Mouse (Mus musculus) forebrain, embryonic 14.5 days (tissue): Measurements from ENCODE around the gene Gimap4. TPM values are rescaled to one million over a fixed set of nuclear protein-coding genes. Genes with fewer than 3 reads are reported as not detected.

Experiments
- ATAC-seq: fragments of 200-750 bp; cut with Nextera tagmentation; 2 replicates; pipeline ENCODE4 v1.8.0; 2017; ENCODE audit warnings: mild to moderate bottlenecking, moderate library complexity
- DNase-seq: peaks from one replicate; pipeline ENCODE4 v3.0.0-alpha.2; 2015; ENCODE audit warnings: low spot score
- H3K27ac ChIP-seq: fragments of 300-500 bp; sonication (generic); 2 replicates; pipeline ENCODE4 v1.5.1; 2014; ENCODE audit warnings: low read depth, mild to moderate bottlenecking, control low read depth, low read length, moderate library complexity
- H3K27me3 ChIP-seq: fragments of 300-500 bp; sonication (generic); replicated peaks from 2 replicates; pipeline ENCODE4 v1.6.1; 2014; ENCODE audit warnings: low read length, control low read depth, mixed read lengths; ENCODE audit not compliant: control insufficient read depth, insufficient read depth
- H3K36me3 ChIP-seq: fragments of 300-500 bp; sonication (generic); 2 replicates; pipeline ENCODE4 v1.6.1; 2014; ENCODE audit warnings: low read length, control low read depth; ENCODE audit not compliant: control insufficient read depth, insufficient read depth
- H3K4me1 ChIP-seq: fragments of 300-500 bp; sonication (generic); 2 replicates; pipeline ENCODE4 v1.6.1; 2014; ENCODE audit warnings: antibody characterized with exemption, low read length, control low read depth; ENCODE audit not compliant: control insufficient read depth, insufficient read depth
- H3K4me2 ChIP-seq: fragments of 300-500 bp; sonication (generic); 2 replicates; pipeline ENCODE4 v1.6.1; 2014; ENCODE audit warnings: mild to moderate bottlenecking, control low read depth, low read length
- H3K4me3 ChIP-seq: fragments of 300-500 bp; sonication (generic); 2 replicates; pipeline ENCODE4 v1.5.1; 2014; ENCODE audit warnings: low read depth, low read length, control low read depth
- H3K9ac ChIP-seq: fragments of 300-500 bp; sonication (generic); 2 replicates; pipeline ENCODE4 v1.6.1; 2014; ENCODE audit warnings: mild to moderate bottlenecking, low read length, control low read depth, moderate library complexity
- H3K9me3 ChIP-seq: fragments of 300-500 bp; sonication (generic); replicated peaks from 2 replicates; pipeline ENCODE4 v1.6.1; 2016; ENCODE audit warnings: low read length, control low read depth, mixed read lengths; ENCODE audit not compliant: control insufficient read depth
- WGBS: fragments of 180-500 bp; shearing (Covaris S2); extraction: QIAGEN DNeasy Blood & Tissue Kit; methylation state at CpG from one replicate; pipeline ENCODE4 v1.1.7; 2014; 5-methylcytosine and 5-hydroxymethylcytosine counted together
- polyA plus RNA-seq: library from polyadenylated mRNA; unstranded; fragments of >200 nt; fragmentation: Nextera tagmentation; extraction: Ambion mirVana; gene quantifications from 2 replicates; pipeline ENCODE4 v1.2.1, GENCODE M21; 2014

Gene Gimap4
- polyA plus RNA-seq, 1 experiment from 2014 or later, result 1.9 TPM

DNA sequence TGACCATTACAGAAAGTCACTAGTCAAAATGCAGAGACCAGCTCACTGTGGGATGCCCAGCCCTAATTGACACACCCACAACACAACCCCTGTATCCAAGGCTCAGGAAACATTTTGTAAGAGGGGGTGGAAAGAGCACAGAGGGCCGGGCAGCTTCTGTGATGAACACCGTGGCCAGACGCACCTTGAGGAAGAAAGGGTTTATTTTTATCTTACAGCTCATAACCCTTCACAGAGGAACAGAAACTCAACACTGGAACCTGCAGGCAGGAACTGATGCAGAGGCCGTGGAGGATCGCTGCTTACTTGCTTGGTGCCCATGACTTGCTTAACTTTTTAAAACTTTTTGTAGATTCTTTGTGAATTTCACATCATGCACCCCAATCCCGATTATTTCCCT is 8.6 kb downstream of the Gimap4 start:
- 92% methylated on average over 6 of the region's 6 CpGs for WGBS
- ATAC-seq, result no peak
- no peak for DNase-seq

DNA sequence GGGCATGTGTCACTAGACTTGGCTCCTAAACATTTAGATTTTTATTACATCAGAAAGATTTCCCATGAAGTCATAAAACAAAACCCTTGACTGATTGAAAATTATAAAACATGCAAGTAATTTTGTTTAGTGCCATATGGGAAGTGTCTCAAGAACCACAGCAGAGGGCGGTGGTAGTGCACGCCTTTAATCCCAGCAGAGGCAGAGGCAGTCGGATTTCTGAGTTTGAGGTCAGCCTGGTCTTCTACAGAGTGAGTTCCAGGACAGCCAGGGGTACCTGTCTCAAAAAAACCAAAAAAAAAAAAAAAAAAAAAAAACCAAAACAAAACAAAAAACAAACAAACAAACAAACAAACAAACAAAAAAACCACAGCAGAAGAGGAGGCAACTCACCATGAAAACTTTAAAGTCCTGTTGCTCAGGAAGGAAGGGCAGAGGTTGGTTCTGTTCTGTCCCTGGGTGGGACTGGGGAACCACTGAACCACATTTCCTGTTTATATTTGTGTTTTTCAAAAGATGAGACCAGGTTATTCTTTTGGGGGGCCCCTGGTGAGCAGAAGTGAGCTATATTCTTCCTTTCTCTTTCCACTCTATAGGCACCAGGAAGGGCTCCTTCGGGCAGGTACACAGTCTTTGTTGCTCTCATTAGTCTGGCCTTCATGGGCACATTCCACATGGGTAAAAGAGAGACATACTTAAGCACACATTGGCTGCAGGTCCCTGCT is 12.6 kb downstream of the Gimap4 start:
- Histone ChIP-seq H3K36me3 (no peaks in the 10 kb centered on the region), H3K27me3 (no peaks in the 10 kb centered on the region), H3K9ac (no peak overlapping the region), H3K27ac (no peak overlapping the region), H3K4me3 (no peak overlapping the region), H3K9me3 (no peaks in the 10 kb centered on the region), H3K4me1 (no peaks in the 10 kb centered on the region), H3K4me2 (no peak overlapping the region)
- 67% methylated on average over 4 of the region's 4 CpGs for WGBS
- DNase-seq (no peak), ATAC-seq (no peak)

More for the DNA sequence above, 8.6 kb downstream of the Gimap4 start:
- Histone ChIP-seq H3K9me3 (no peaks in the 10 kb centered on the region), H3K9ac (no peak overlapping the region), H3K36me3 (no peaks in the 10 kb centered on the region), H3K27ac (no peak overlapping the region), H3K27me3 (no peaks in the 10 kb centered on the region), H3K4me2 (no peak overlapping the region), H3K4me1 (no peaks in the 10 kb centered on the region), H3K4me3 (no peak overlapping the region)

DNA sequence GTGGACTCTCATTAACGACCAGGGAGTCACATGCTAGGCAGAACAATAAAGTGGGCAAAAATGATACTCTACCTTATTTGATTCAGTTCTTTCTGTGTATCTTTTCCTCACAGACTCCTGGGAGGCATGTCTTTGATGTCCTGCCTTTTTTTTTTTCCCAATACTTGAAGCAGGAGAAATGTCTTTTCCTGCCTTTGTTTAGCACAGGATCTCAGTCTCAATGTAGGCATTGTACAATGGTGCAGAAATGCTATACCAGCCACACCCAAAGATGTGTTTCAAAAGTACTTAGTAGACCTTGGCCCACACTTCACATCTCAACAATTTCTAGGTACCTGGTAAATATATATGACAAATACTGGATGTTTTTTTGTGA is 13.2 kb downstream of the Gimap4 start:
- Histone ChIP-seq H3K9me3 (no peaks in the 10 kb centered on the region), H3K9ac (no peak overlapping the region), H3K27ac (no peak overlapping the region), H3K4me1 (no peaks in the 10 kb centered on the region), H3K27me3 (no peaks in the 10 kb centered on the region), H3K4me3 (no peak overlapping the region), H3K36me3 (no peaks in the 10 kb centered on the region), H3K4me2 (no peak overlapping the region)
- ATAC-seq (no peak), DNase-seq (no peak)
- WGBS, result 19% methylated on average over 1 of the region's 1 CpGs

DNA sequence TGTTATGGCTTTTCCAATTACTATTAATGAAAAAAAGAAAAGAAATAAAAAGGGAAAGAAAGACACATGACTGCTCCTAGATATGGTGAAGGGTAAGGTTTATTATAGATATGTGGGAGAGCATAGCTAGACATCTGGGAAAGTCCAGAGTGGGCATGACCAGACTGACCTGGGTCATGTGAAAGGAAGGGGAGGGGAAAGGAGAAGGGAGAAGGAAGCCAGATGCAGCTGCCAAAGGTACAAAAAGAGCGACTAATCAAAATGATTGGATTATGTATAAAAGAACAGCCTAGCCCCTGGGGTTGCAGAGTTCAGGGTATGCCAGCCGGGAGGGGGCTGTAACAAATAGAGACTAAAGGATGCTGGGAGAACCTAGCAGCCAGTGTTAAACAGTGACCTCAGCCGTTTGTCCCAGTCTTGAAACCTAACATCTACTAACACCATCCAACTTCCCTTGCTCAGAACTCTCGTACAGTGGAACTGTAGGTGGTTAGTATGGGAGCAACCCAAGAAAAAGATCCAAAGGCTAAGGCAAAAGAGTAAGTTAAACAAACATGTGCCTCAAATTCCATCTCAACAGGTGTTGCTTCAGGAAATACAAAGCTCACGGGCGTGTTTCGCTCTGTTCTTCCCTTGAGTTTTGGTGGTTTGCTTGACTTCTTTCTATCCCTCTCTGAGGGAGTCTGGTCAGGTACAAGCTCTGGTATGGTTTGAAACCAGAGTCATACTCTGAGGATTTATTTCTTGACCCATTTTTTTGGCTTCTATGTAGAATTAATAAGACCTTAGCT is 13.9 kb downstream of the Gimap4 start:
- Histone ChIP-seq H3K4me2 (no peak overlapping the region), H3K36me3 (no peaks in the 10 kb centered on the region), H3K4me3 (no peak overlapping the region), H3K4me1 (no peaks in the 10 kb centered on the region), H3K9me3 (no peaks in the 10 kb centered on the region), H3K27me3 (no peaks in the 10 kb centered on the region), H3K27ac (no peak overlapping the region), H3K9ac (no peak overlapping the region)
- 79% methylated on average over 7 of the region's 7 CpGs for WGBS
- ATAC-seq, result no peak
- DNase-seq, result no peak

DNA sequence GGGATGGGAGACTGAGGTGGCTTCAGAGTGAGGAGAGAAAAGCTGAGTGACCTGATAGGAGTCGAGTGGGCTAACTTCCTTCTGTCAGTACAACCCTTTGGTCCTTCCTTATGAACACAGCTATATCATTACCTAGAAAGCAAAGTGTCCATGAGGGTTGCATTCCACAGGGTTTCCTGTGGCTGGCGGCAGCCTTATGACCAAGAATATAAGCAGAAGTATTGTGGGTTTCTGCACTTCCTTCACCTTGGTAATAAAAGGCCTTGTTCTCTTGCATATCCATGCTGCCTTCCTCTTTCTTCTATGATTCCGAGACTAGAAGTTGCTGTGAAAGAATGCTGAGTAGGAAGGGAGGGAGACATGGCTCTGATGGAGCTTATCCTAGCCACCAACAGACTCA is 14.5 kb downstream of the Gimap4 start:
- WGBS, result 88% methylated on average over 3 of the region's 3 CpGs
- H3K36me3 ChIP-seq, result no peaks in the 10 kb centered on the region
- no peak for DNase-seq
- H3K9ac ChIP-seq, result no peak overlapping the region
- H3K27ac ChIP-seq, result no peak overlapping the region
- no peak overlapping the region for H3K4me2 ChIP-seq
- H3K4me3 ChIP-seq, result no peak overlapping the region
- ATAC-seq, result no peak
- H3K9me3 ChIP-seq, result no peaks in the 10 kb centered on the region
- no peaks in the 10 kb centered on the region for H3K27me3 ChIP-seq
- no peaks in the 10 kb centered on the region for H3K4me1 ChIP-seq

DNA sequence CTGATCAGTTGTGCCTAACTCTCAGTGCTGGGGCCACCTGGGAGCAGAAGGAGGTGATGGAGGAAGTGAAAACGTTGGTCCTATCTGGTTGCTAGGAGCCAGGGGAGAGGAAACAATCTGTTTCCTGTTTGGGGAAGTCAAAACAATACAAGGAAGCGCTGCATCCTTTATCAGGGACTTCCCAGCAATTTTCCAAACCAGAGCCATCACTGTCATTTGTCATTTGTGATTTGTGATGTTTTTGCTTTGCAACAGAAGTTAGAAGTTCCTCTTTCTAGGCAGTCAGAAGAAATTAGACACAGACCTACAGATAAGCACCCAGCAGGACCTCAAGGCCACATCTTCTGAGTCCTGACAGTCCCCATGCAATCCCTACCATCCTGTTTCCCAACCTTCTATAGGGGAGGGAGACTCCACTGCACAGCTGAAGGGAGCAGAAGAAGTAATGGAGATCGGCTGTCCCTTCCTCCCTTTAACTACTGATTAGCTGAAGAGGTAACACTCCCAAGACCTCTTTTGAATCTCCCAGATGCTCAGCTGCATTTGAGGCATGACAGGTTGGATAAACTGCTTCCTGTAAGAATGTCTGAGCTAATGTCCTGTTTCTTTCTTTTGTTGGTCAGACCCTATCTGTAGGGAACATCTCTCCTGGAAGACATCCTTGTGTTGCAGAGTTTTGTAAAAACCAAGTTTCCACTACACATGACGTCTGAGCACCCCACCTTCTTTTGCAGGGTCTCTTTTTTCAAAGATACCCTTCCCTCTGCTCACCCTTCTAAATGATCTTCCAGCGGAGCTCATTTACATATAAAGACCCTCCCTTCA is 16.1 kb downstream of the Gimap4 start:
- Histone ChIP-seq H3K9me3 (no peaks in the 10 kb centered on the region), H3K4me2 (no peak overlapping the region), H3K9ac (no peak overlapping the region), H3K27ac (no peak overlapping the region), H3K27me3 (no peaks in the 10 kb centered on the region), H3K4me3 (no peak overlapping the region), H3K4me1 (no peaks in the 10 kb centered on the region), H3K36me3 (no peaks in the 10 kb centered on the region)
- 67% methylated on average over 5 of the region's 5 CpGs for WGBS
- ATAC-seq, result no peak
- DNase-seq, result no peak

DNA sequence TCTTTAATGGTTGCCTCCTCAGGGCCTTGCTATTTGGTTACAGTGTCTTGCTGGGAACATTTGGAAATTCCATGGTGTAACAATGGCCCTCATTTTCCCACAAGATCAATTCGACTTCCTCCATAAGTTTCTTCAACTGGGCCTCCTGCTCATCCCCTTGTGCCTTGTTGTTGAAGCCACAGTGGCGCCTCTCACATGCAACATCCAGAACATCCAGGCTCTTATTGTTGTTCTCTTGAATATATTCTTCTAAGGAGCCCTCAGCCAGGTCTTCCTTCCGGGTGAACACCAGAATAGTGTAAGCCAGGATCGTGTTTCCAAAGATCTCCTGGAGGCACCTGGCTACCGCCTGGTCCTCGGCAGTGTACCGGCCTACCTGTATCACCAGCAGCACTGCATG is 17.8 kb downstream of the Gimap4 start:
- H3K4me1 ChIP-seq, result no peaks in the 10 kb centered on the region
- H3K9me3 ChIP-seq, result no peaks in the 10 kb centered on the region
- 90% methylated on average over 7 of the region's 7 CpGs for WGBS
- H3K27ac ChIP-seq, result no peak overlapping the region
- no peak for DNase-seq
- no peak overlapping the region for H3K4me2 ChIP-seq
- H3K36me3 ChIP-seq, result no peaks in the 10 kb centered on the region
- no peak overlapping the region for H3K9ac ChIP-seq
- no peak for ATAC-seq
- H3K27me3 ChIP-seq, result no peaks in the 10 kb centered on the region
- no peak overlapping the region for H3K4me3 ChIP-seq

DNA sequence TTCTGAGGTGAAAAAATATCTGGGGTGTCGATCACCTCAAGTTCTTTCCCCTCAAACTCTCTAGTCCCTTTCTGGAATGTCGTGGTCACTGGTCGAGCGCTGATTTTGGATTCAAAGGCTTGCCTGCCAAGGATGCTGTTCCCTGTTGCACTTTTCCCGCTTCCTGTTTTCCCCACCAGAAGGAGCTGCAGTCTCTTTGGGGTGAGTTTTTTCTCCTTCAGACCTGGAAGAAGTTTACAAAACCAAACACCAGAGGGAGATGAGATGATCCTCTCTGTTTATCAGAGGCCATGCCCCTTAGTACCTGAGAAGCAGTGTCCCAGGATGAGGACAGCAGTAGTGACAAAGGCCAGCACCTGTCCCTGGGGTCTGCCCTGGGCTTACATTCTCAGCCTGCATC is 18.3 kb downstream of the Gimap4 start:
- ATAC-seq, result no peak
- no peaks in the 10 kb centered on the region for H3K36me3 ChIP-seq
- H3K9me3 ChIP-seq, result no peaks in the 10 kb centered on the region
- H3K4me2 ChIP-seq, result no peak overlapping the region
- H3K27ac ChIP-seq, result no peak overlapping the region
- 76% methylated on average over 5 of the region's 5 CpGs for WGBS
- no peaks in the 10 kb centered on the region for H3K27me3 ChIP-seq
- no peak overlapping the region for H3K9ac ChIP-seq
- no peak for DNase-seq
- no peaks in the 10 kb centered on the region for H3K4me1 ChIP-seq
- no peak overlapping the region for H3K4me3 ChIP-seq
